Mouse (Mus musculus): ENCODE results near the gene Vasn. TPM values are rescaled to one million over a fixed set of nuclear protein-coding genes. Genes with fewer than 3 reads are reported as not detected.
A peak's percentile ranks its signal among the peaks of the same experiment; 100 is the strongest.

The Vasn gene
- polyA plus RNA-seq, 2 experiments, result 35.7 to 75.7 TPM

DNA sequence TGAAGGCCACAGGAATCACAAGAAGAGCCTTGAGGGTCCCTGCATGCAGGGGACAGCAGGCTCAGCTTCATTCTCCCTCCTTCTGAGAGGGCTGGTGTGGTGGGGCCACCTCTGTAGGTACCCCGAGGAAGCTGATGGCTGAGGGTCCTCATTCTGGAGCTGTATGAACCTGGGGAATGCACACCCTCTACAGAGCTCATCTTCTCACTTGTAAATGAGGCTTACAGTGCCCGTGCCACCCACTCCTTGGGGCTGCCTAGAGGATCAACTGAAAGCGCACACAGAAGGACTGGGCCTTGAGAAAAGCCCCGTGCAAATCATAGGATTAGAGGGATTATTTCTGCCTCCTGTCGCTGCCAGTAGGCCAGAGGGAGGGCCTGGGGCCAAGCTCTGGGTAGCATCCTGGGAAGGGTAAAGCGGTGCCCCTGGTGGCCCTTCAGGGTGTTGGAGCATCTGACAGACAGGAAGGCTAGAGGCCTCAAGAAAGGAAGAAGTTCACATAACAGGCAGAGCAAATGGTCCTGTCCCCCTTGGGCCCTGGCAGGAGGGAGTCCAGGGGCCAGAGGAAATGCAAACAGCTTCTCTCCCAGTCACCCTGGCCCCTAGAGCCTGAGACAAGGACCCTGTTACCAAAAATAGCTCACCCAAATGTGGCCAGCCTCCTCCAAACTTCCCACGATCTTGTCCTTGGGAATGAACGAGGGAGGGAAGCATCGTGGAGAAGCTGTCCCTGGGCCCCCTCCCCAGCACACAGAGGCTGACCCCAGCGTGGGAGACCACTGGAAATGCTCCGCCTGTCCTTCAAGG lies 16.2 kb downstream of the Vasn start:
- no peak for ATAC-seq (ENCODE audit: low FRiP score, low read depth)
- peaks cover 26% of the 10 kb centered on the region for H3K36me3 ChIP-seq (ENCODE audit: control insufficient read depth, insufficient read depth, low read length)
- no peak overlapping the region for H3K4me2 ChIP-seq (replicated peaks; ENCODE audit: low read depth, low read length, severe bottlenecking)
- H3K9me3 ChIP-seq (ENCODE audit: control insufficient read depth, low read length), result no peaks in the 10 kb centered on the region
- H3K9ac ChIP-seq (ENCODE audit: low read depth, low read length, severe bottlenecking), result 0 out of 2 replicates have a peak overlapping the region, but pooled peaks have one; percentile 12
- H3K27ac ChIP-seq (replicated peaks; ENCODE audit: low read depth, low read length), result peak overlapping the region; percentile 84
- no peaks in the 10 kb centered on the region for H3K27me3 ChIP-seq (ENCODE audit: control insufficient read depth, insufficient read depth, low read length)
- H3K4me1 ChIP-seq (ENCODE audit: control insufficient read depth, insufficient read depth, low read length), result peaks cover 81% of the 10 kb centered on the region
- 36% methylated on average over 11 of the region's 11 CpGs for WGBS
- no peak for TF ChIP-seq POLR2A (IDR thresholded peaks at IDR 0.05; ENCODE audit: borderline replicate concordance, extremely low read depth, insufficient read depth, insufficient read length)
- H3K4me3 ChIP-seq (replicated peaks; ENCODE audit: low read length), result no peak overlapping the region
- DNase-seq (ENCODE audit: low spot score), result peak; percentile 45

DNA sequence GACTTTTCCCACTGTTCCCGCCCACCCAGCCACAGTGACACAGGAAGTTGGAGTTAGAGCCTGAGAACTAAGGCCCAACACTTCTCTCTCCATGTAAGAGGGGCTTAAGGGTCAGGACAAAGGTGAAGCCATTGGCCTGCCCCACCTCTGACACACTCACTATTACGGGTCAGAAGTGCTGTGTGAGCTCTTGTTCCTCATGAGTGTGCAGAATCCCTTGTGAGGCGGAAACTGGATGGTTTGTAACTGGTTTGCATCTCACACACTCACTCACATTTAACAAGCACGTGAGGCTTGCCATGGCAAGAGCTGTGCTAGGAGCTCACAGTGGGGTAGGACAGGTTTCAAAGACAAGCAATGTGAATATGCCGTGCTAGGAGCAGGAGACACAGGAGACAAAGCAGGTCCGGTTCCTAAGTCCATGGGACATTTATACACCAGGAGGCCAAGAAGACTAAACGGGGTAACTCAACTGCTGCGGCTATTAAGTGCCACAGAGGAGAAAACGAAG lies 16.9 kb downstream of the Vasn start:
- Histone ChIP-seq H3K4me1 (ENCODE audit: control insufficient read depth, insufficient read depth, low read length) (peaks cover 75% of the 10 kb centered on the region), H3K4me2 (replicated peaks; ENCODE audit: low read depth, low read length, severe bottlenecking) (no peak overlapping the region), H3K27me3 (ENCODE audit: control insufficient read depth, insufficient read depth, low read length) (no peaks in the 10 kb centered on the region), H3K4me3 (replicated peaks; ENCODE audit: low read length) (no peak overlapping the region), H3K9me3 (ENCODE audit: control insufficient read depth, low read length) (no peaks in the 10 kb centered on the region), H3K27ac (replicated peaks; ENCODE audit: low read depth, low read length) (peak overlapping the region; percentile 84), H3K36me3 (ENCODE audit: control insufficient read depth, insufficient read depth, low read length) (peaks cover 24% of the 10 kb centered on the region), H3K9ac (ENCODE audit: low read depth, low read length, severe bottlenecking) (0 out of 2 replicates have a peak overlapping the region, but pooled peaks have one; percentile 12)
- WGBS, result 39% methylated on average over 9 of the region's 9 CpGs
- ATAC-seq (ENCODE audit: low FRiP score, low read depth), result no peak
- no peak for TF ChIP-seq POLR2A (IDR thresholded peaks at IDR 0.05; ENCODE audit: borderline replicate concordance, extremely low read depth, insufficient read depth, insufficient read length)
- DNase-seq (ENCODE audit: low spot score), result no peak

DNA sequence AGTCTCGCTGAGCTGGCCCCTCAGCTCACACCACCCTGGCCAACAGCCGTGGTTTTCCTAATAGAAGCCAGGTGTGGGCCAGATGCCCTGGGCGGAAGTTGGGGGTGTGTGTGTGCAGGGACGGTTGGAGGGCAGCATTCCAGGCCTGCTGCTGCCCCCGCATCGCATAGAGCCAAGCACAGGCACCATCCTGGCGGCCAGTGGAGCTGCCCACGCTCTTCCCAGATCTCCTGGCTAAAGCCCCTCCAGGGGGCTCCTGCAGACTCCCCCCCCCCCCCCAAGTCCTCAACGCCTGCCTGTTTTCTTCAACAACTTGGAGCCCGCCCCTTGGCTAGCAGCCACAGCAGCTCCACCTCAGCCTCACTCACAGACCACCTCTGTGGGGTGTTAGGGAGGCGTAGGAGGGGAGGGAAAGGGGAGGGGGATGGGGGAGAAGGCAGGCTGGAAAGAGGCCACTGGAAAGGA lies 19.1 kb downstream of the Vasn start:
- Histone ChIP-seq H3K4me1 (ENCODE audit: control insufficient read depth, insufficient read depth, low read length) (peaks cover 53% of the 10 kb centered on the region), H3K36me3 (ENCODE audit: control insufficient read depth, insufficient read depth, low read length) (peaks cover 13% of the 10 kb centered on the region), H3K9me3 (ENCODE audit: control insufficient read depth, low read length) (no peaks in the 10 kb centered on the region), H3K4me3 (replicated peaks; ENCODE audit: low read length) (no peak overlapping the region), H3K9ac (ENCODE audit: low read depth, low read length, severe bottlenecking) (peak overlapping the region; percentile 14; the same call in 1 of the 2 replicates), H3K27ac (replicated peaks; ENCODE audit: low read depth, low read length) (peak overlapping the region; percentile 84), H3K4me2 (replicated peaks; ENCODE audit: low read depth, low read length, severe bottlenecking) (peak overlapping the region; percentile 38), H3K27me3 (ENCODE audit: control insufficient read depth, insufficient read depth, low read length) (no peaks in the 10 kb centered on the region)
- peak; percentile 91 for ATAC-seq (ENCODE audit: low FRiP score, low read depth)
- peak; percentile 88 for DNase-seq (ENCODE audit: low spot score)
- TF ChIP-seq POLR2A (IDR thresholded peaks at IDR 0.05; ENCODE audit: borderline replicate concordance, extremely low read depth, insufficient read depth, insufficient read length), result no peak
- WGBS, result 4% methylated on average over 11 of the region's 11 CpGs

DNA sequence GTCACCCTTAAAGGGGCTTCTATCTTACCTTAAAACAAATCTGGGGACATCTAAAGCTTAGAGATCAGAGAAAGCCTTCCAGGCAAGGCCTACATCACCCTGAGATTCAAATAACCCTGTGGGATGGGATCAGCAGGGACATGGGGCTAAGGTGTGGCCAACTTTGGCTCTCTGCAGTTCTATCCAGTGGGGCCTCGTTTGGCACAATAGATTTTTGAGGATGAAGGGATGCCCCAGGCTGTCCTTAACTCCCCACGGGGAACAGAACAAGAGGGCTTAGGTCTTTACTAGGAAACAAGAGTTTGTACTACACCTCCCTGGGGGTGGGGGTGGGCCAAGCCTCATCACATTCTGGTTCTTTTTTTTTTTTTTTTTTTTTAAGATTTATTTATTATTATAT lies 19.6 kb downstream of the Vasn start:
- DNase-seq (ENCODE audit: low spot score) (no peak), ATAC-seq (ENCODE audit: low FRiP score, low read depth) (peak; percentile 1; the same call in 1 of the 2 replicates)
- Histone ChIP-seq H3K4me2 (replicated peaks; ENCODE audit: low read depth, low read length, severe bottlenecking) (peak overlapping the region; percentile 38), H3K36me3 (ENCODE audit: control insufficient read depth, insufficient read depth, low read length) (peaks cover 14% of the 10 kb centered on the region), H3K9me3 (ENCODE audit: control insufficient read depth, low read length) (no peaks in the 10 kb centered on the region), H3K4me1 (ENCODE audit: control insufficient read depth, insufficient read depth, low read length) (peaks cover 48% of the 10 kb centered on the region), H3K27me3 (ENCODE audit: control insufficient read depth, insufficient read depth, low read length) (no peaks in the 10 kb centered on the region), H3K9ac (ENCODE audit: low read depth, low read length, severe bottlenecking) (no peak overlapping the region; the same call in 1 of the 2 replicates), H3K4me3 (replicated peaks; ENCODE audit: low read length) (no peak overlapping the region), H3K27ac (replicated peaks; ENCODE audit: low read depth, low read length) (peak overlapping the region; percentile 84)
- no peak for TF ChIP-seq POLR2A (IDR thresholded peaks at IDR 0.05; ENCODE audit: borderline replicate concordance, extremely low read depth, insufficient read depth, insufficient read length)
- WGBS, result 13% methylated on average over 2 of the region's 2 CpGs

DNA sequence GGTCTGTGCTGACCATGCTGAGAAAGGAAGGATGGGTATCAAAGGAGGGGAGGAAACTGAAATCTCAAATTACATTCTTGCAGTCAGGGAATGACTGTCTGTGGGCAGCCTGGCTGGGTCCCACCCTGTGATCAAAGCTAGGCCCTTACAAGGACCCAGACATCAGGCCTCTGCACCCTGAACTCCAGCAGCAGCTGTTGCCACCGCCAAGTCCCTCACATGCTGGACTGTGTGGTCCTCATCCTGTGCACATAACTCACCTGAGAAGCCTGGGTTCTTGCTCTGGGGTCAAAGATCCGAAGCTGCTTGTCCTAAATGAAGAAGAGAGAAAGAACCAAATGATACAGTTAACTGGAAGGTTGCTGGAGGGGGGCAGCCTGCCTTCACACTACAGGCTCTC lies 21.9 kb downstream of the Vasn start:
- H3K36me3 ChIP-seq (ENCODE audit: control insufficient read depth, insufficient read depth, low read length), result peaks cover 15% of the 10 kb centered on the region
- 55% methylated on average over 2 of the region's 2 CpGs for WGBS
- H3K27me3 ChIP-seq (ENCODE audit: control insufficient read depth, insufficient read depth, low read length), result no peaks in the 10 kb centered on the region
- H3K9me3 ChIP-seq (ENCODE audit: control insufficient read depth, low read length), result no peaks in the 10 kb centered on the region
- ATAC-seq (ENCODE audit: low FRiP score, low read depth), result no peak
- H3K4me1 ChIP-seq (ENCODE audit: control insufficient read depth, insufficient read depth, low read length), result peaks cover 25% of the 10 kb centered on the region
- no peak for DNase-seq (ENCODE audit: low spot score)
- TF ChIP-seq POLR2A (IDR thresholded peaks at IDR 0.05; ENCODE audit: borderline replicate concordance, extremely low read depth, insufficient read depth, insufficient read length), result no peak
- no peak overlapping the region for H3K4me3 ChIP-seq (replicated peaks; ENCODE audit: low read length)
- H3K27ac ChIP-seq (replicated peaks; ENCODE audit: low read depth, low read length), result no peak overlapping the region
- H3K9ac ChIP-seq (ENCODE audit: low read depth, low read length, severe bottlenecking), result no peak overlapping the region
- no peak overlapping the region for H3K4me2 ChIP-seq (replicated peaks; ENCODE audit: low read depth, low read length, severe bottlenecking)

Data from limb, embryonic 14.5 days (tissue).